Mouse (Mus musculus): ENCODE measurements at regions not wholly inside any gene's neighbourhood (a gene's known extent, or its start where the extent isn't known, plus 50 kb on each side); places are given as distances from the start of the nearest gene placed in this dataset.
A peak's percentile ranks its signal among the peaks of the same experiment; 100 is the strongest.
"Not testable (repeated sequence)": the region's sequence is repeated elsewhere in the genome, so short reads cannot be mapped to it uniquely, and the experiment has no call there.

GRCm38 (mm10) chr3:6886200-6887052, 266.2 kb upstream of the 1700008P02Rik start:
- DNase-seq (ENCODE audit: low spot score) = no peak

DNA sequence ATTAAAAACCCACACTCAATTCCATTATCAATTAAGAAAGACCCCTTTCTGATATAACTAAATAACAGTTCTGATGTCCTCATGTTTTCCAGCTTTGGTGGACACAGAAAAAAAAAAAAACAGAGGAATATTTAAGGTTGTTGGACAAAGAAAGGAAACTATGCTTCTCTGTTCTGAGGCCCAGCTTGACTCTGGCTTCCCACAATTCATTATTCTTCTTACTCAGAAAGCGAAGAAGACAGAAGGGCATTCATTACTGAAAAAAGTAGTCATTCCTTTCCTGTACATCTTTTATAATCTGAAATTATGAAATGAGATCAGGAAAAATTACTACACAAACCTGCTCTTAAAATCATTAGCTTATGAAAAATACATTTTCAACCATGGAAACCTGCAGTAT, 263.2 kb upstream of the 1700008P02Rik start:
- no peak for DNase-seq (ENCODE audit: low spot score)

DNA sequence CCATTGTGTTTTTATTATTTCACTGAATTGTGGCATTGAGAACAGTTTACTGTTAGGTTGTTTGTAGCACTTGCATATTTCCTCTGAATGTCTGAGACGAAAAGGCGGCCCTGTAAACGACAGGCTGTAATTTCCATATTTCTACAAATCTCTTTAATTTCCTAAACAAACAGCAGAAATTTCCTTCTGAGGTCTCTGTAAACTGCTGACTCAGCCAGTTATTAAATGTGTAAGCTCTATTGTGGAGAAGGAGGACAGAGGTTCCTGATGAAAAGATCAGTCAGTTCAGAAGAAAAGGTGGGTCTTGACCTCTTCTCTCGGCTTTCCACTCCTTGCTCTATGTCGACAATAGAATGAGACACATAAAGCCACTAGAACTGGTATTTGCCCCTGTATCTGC, 256.0 kb upstream of the 1700008P02Rik start:
- DNase-seq (ENCODE audit: low spot score) = no peak

- no peak for DNase-seq (ENCODE audit: low spot score)
These were observed 251.9 kb upstream of the 1700008P02Rik start for GRCm38 (mm10) chr3:6872170-6872569.

DNA sequence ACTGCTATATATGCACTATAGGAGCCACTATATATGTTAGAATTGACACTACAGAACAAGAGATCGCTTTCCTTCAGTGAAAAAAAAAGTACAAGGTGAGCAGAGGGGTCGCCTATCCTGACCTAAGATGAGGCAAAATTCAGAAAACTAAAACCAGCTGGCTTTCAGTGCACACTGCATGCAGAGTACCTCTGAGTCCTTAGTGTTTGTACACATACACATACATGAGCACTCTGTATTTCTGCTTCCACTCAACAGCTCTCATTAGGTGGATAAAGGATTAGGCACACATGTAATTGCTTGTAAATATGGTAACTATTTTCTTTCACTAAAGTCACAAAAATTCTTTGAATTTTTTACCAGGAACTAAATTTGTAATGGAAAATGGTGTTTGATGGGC, 251.5 kb upstream of the 1700008P02Rik start:
- DNase-seq (ENCODE audit: low spot score) = no peak

DNA sequence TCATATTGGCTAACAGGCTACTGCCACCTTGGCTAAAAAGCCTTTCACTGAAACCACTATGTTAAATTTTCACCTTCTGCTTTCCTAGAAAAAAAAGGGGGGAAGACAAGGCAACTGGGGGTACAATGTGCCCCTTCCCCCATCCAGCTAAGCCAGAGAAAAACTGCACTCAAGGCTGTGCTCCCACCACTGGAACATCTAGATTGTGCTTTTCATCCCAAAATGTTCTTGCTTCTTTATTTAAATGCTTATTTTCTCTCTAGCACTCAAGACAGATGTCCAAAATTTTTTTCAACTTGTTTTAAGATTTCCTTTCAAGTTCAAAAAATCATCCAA, 245.9 kb upstream of the 1700008P02Rik start:
- no peak for DNase-seq (ENCODE audit: low spot score)

GRCm38 (mm10) chr3:6865462-6866147, 245.4 kb upstream of the 1700008P02Rik start:
- DNase-seq (ENCODE audit: low spot score) = peak; percentile 26

DNA sequence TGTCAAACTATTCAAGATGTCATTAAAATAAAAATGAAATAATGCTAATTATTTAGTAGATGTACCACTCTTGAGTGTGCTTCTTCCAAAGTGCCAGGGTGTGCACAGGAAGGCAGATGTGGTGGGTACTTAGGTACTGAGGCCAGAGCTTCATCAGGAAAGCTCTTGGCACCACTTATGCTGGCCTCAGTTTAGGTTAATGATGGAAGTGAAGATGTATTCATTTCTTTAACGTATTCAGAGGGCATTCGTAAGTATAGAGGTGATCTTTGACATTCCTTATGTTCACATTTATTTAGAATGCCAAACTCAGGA, 239.6 kb upstream of the 1700008P02Rik start:
- no peak for DNase-seq (ENCODE audit: low spot score)

GRCm38 (mm10) chr3:6858982-6859865, 239.0 kb upstream of the 1700008P02Rik start:
- no peak for DNase-seq (ENCODE audit: low spot score)

DNA sequence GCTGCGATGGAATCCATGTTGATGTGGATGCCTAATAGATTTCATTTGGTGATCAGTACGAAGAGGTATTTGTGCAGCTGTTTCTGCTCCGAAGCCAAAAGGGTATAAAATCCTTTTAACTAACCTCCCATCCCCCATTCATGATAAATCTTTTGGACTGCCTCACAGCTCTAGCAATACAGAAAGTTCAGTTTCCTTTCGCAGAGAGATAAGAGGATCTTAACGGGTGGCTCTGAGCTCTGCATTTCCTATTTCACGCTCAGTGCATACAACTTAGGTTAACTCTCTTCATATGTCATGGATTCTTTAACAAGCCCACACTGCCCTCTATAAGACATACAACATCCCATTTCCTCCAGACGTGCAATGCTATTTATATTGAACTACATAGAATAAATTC, 199.1 kb upstream of the 1700008P02Rik start:
- no peak for DNase-seq (ENCODE audit: low spot score)

DNA sequence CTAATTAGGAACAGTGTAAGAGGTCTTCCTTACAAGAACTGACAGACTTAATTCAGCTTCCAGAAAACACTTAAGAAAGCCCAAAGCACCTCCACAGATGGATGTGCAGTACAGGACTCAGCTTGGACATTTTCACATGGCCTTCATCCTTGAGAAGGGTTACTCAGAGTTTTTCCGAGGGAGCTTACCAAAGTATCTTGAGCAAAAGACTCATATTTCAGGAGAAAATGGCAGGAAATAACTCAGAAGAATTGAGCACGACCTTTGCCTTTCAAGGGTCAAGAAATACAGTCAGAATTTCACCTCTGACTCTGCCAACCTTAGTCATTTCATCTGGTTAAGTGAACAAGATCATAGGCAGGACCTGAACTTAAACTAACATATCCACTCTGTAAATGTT, 192.1 kb upstream of the 1700008P02Rik start:
- no peak for DNase-seq (ENCODE audit: low spot score)

DNA sequence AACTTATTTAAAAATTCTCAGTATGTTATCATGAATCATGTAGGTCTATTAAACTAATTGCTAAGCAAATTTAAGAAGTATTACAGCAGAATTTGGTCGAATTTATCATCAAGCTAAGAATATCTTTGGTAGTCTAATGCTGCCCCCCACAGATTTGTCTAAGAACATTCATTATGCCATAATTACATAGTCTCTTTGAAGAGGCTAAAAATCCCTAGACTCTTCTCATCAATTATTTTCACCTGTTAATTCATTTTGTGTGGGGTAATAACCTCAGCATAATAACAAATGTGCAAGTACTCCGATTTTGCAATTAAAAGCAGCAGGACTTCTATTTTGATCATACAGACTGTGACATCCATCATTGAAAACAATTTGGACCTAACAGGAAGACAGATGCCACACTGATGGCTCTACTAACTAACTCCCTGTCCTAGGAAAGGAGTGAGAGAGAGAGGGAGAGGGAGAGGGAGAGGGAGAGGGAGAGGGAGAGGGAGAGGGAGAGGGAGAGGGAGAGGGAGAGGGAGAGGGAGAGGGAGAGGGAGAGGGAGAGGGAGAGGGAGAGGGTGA, 189.2 kb upstream of the 1700008P02Rik start:
- DNase-seq (ENCODE audit: low spot score) = no peak

GRCm38 (mm10) chr3:6800092-6800716, 180.0 kb upstream of the 1700008P02Rik start:
- not testable (repeated sequence) for DNase-seq (ENCODE audit: low spot score)

- no peak for DNase-seq (ENCODE audit: low spot score)
These were observed 148.3 kb upstream of the 1700008P02Rik start for GRCm38 (mm10) chr3:6768506-6768905.

DNA sequence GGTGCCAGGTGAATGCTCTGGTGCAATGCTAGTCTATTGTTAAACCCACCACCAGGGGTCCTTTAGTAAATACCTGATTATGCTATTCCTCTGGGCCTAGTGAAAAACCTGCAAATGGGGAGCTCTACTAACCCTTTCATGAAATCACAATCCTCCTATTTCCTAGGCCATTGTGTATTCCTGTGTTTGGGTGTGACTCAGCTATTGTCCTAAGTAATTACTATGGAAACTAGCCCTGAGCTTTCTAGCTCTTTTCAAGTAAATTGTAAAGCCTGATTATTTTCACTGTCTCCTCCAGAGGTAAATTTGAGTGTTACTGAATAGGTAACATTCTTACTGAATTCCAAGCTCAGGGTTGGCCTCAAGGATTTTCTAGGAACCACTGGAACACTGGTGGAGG, 147.8 kb upstream of the 1700008P02Rik start:
- not testable (repeated sequence) for DNase-seq (ENCODE audit: low spot score)

- no peak for DNase-seq (ENCODE audit: low spot score)
These were observed 138.9 kb upstream of the 1700008P02Rik start for GRCm38 (mm10) chr3:6759172-6759571.

DNA sequence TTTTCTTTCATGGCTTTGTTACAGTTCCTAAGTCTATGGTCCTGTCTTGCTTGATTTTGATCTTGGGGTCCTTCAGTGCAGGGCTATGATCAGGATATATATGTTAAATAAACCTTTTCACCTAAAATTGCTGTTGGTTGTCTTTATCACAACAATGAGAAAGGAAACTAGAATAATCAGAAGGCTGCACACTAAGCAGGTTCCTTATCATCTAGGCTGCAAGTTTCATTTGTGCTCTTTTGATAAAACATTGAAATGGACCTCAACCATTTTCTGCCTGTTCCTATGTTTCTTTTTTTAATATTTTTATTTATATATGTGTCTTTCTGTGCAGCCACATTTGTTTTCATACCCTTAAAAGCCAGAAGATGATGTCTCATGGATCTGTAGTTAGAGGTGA, 137.3 kb upstream of the 1700008P02Rik start:
- DNase-seq (ENCODE audit: low spot score) = no peak

DNA sequence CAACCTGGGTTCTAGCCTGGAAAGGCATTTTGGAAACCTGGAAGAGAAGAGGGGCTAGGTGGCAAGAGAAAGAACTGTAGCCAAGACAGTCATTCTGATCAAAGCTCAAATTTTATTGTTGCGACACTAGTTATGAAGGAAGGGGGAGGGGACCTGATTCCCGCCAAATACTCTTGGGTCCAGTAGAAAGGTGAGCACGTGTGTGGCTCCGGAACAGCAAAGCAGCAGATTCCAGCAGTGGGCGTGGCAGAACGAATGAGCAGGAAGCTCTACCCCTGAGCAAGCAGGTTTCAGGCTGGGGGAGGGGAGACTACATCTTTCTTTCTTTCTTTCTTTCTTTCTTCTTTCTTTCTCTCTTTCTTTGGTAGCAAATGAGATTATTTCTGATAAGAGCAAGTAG, 130.5 kb upstream of the 1700008P02Rik start:
- DNase-seq (ENCODE audit: low spot score) = not testable (repeated sequence)

- DNase-seq (ENCODE audit: low spot score) = no peak
These were observed 111.4 kb upstream of the 1700008P02Rik start for GRCm38 (mm10) chr3:6731372-6732297.

- no peak for DNase-seq (ENCODE audit: low spot score)
These were observed 109.8 kb upstream of the 1700008P02Rik start for GRCm38 (mm10) chr3:6730066-6730465.

DNA sequence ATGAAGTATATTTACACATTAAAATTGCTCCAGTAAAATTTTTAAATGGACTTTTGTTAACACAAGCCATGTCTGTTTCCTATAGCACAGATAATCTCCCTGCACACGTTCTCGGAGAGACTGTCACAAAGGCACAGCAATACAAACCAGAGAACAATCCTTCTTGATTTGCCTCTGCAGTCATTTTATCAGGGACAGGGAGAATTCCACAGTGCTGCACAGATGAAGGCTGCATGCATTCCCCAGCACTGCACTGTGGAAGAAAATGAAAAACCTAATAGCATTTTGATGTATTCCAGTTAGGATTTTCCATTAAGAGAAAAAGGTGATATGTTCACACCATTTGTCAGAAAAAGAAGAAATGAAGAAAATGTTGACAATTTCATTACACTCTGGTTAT, 63.4 kb upstream of the 1700008P02Rik start:
- DNase-seq (ENCODE audit: low spot score) = no peak
